Mouse (Mus musculus): ENCODE data around the gene Thsd7b. TPM values are rescaled to one million over a fixed set of nuclear protein-coding genes. Genes with fewer than 3 reads are reported as not detected.

Gene Thsd7b
- polyA plus RNA-seq, 2 experiments, result 1.1 to 1.8 TPM

DNA sequence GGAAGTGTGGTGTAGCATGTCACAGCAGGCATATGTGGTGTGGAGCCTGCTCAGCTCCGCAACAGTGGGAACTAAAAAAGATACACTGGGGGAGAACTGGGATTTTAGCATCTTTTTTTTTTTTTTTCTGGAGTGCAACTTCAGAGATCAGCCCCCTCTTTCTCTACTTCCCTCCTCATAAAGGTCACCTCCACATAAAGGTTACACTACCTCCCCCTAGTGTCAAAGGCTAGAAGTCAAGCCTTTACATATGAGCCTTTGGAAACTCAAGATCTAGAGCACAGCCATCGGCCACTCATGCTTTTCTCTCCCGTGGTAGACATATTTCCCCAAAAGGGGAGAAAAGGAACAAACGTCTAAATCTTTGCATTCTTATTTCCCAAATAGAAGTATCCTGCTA, 553.8 kb downstream of the Thsd7b start:
- no peak for ATAC-seq (ENCODE audit: low FRiP score, low read depth)
- WGBS, result 78% methylated on average over 4 of the region's 4 CpGs

DNA sequence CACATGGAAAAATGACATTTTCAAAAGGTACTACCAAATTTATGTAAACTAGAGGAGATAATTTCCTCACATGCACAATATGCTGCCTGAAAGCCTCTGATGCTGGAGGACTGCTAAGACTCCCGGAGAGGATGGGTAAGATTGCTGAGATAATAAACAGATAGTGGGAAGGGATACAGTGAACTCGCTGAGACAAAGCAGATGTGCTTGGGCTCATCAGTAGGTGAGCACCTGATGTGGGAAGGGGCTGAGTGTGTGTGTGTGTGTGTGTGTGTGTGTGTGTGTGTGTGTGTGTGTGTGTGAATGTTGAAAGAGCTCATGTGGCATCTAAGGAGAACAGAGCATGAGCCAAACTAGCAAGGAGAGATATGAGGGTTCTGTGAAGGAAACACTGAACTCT, 564.2 kb downstream of the Thsd7b start:
- ATAC-seq (ENCODE audit: low FRiP score, low read depth) (peak; percentile 47; the same call in 1 of the 2 replicates), DNase-seq (ENCODE audit: low spot score) (no peak)
- Histone ChIP-seq H3K4me2 (replicated peaks; ENCODE audit: low read depth, low read length, severe bottlenecking) (no peak overlapping the region), H3K9ac (ENCODE audit: low read depth, low read length, severe bottlenecking) (no peak overlapping the region), H3K4me1 (ENCODE audit: control insufficient read depth, insufficient read depth, low read length) (no peaks in the 10 kb centered on the region), H3K9me3 (ENCODE audit: control insufficient read depth, low read length) (no peaks in the 10 kb centered on the region), H3K27ac (replicated peaks; ENCODE audit: low read depth, low read length) (no peak overlapping the region), H3K4me3 (replicated peaks; ENCODE audit: low read length) (no peak overlapping the region), H3K27me3 (ENCODE audit: control insufficient read depth, insufficient read depth, low read length) (no peaks in the 10 kb centered on the region), H3K36me3 (ENCODE audit: control insufficient read depth, insufficient read depth, low read length) (no peaks in the 10 kb centered on the region)
- TF ChIP-seq POLR2A (IDR thresholded peaks at IDR 0.05; ENCODE audit: borderline replicate concordance, extremely low read depth, insufficient read depth, insufficient read length), result no peak
- 52% methylated on average over 2 of the region's 2 CpGs for WGBS

More for the DNA sequence above, 553.8 kb downstream of the Thsd7b start:
- Histone ChIP-seq H3K27ac (replicated peaks; ENCODE audit: low read depth, low read length) (no peak overlapping the region), H3K27me3 (ENCODE audit: control insufficient read depth, insufficient read depth, low read length) (no peaks in the 10 kb centered on the region), H3K9ac (ENCODE audit: low read depth, low read length, severe bottlenecking) (no peak overlapping the region), H3K4me3 (replicated peaks; ENCODE audit: low read length) (no peak overlapping the region), H3K4me2 (replicated peaks; ENCODE audit: low read depth, low read length, severe bottlenecking) (no peak overlapping the region), H3K4me1 (ENCODE audit: control insufficient read depth, insufficient read depth, low read length) (no peaks in the 10 kb centered on the region), H3K9me3 (ENCODE audit: control insufficient read depth, low read length) (no peaks in the 10 kb centered on the region), H3K36me3 (ENCODE audit: control insufficient read depth, insufficient read depth, low read length) (no peaks in the 10 kb centered on the region)
- no peak for DNase-seq (ENCODE audit: low spot score)
- no peak for TF ChIP-seq POLR2A (IDR thresholded peaks at IDR 0.05; ENCODE audit: borderline replicate concordance, extremely low read depth, insufficient read depth, insufficient read length)

DNA sequence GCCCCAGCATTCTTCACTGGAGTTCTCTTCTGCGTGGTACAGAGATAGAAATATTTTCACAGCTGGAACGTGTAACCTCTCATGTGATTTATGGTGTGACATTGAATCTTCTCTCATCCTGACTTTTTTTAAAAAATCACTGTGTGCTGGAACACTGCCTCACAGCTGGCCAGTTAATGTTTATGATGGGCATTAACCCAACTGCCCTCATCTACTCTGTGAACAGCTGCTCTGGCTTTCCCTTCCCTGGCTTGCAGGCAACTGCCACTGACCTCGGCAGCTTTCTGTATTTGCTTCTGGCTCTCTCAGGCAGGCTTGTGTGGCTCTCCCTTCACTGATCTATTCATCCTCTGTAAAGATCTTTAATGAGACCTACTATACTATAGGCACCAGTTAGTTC, 564.7 kb downstream of the Thsd7b start:
- Histone ChIP-seq H3K36me3 (ENCODE audit: control insufficient read depth, insufficient read depth, low read length) (no peaks in the 10 kb centered on the region), H3K4me1 (ENCODE audit: control insufficient read depth, insufficient read depth, low read length) (no peaks in the 10 kb centered on the region), H3K9ac (ENCODE audit: low read depth, low read length, severe bottlenecking) (no peak overlapping the region), H3K4me2 (replicated peaks; ENCODE audit: low read depth, low read length, severe bottlenecking) (no peak overlapping the region), H3K27ac (replicated peaks; ENCODE audit: low read depth, low read length) (no peak overlapping the region), H3K9me3 (ENCODE audit: control insufficient read depth, low read length) (no peaks in the 10 kb centered on the region), H3K27me3 (ENCODE audit: control insufficient read depth, insufficient read depth, low read length) (no peaks in the 10 kb centered on the region), H3K4me3 (replicated peaks; ENCODE audit: low read length) (no peak overlapping the region)
- peak; percentile 74; the same call in 1 of the 2 replicates for ATAC-seq (ENCODE audit: low FRiP score, low read depth)
- 5% methylated on average over 3 of the region's 3 CpGs for WGBS
- DNase-seq (ENCODE audit: low spot score), result peak; percentile 52
- TF ChIP-seq POLR2A (IDR thresholded peaks at IDR 0.05; ENCODE audit: borderline replicate concordance, extremely low read depth, insufficient read depth, insufficient read length), result no peak

DNA sequence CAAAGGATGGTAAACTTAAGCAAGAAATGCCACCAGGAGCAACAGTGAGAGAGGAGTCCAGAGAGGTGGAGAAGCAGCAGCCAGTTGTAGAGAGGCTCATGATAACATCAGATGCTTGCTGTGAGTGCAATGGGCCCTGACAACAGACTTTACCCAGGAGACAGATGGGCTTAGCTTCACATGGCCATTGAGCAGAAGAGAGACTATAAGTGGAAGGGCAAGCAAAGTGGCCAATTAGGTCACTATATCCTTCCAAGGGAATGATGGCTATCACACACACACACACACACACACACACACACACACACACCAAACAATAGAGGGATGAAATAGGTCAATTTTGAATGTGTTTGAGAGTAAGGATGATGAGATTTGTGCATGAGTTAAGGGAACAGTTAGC, 565.4 kb downstream of the Thsd7b start:
- H3K27me3 ChIP-seq (ENCODE audit: control insufficient read depth, insufficient read depth, low read length), result no peaks in the 10 kb centered on the region
- no peak for TF ChIP-seq POLR2A (IDR thresholded peaks at IDR 0.05; ENCODE audit: borderline replicate concordance, extremely low read depth, insufficient read depth, insufficient read length)
- no peaks in the 10 kb centered on the region for H3K4me1 ChIP-seq (ENCODE audit: control insufficient read depth, insufficient read depth, low read length)
- H3K9me3 ChIP-seq (ENCODE audit: control insufficient read depth, low read length), result no peaks in the 10 kb centered on the region
- DNase-seq (ENCODE audit: low spot score) (no peak), ATAC-seq (ENCODE audit: low FRiP score, low read depth) (no peak)
- no peak overlapping the region for H3K4me2 ChIP-seq (replicated peaks; ENCODE audit: low read depth, low read length, severe bottlenecking)
- no peak overlapping the region for H3K4me3 ChIP-seq (replicated peaks; ENCODE audit: low read length)
- no peak overlapping the region for H3K27ac ChIP-seq (replicated peaks; ENCODE audit: low read depth, low read length)
- no peak overlapping the region for H3K9ac ChIP-seq (ENCODE audit: low read depth, low read length, severe bottlenecking)
- H3K36me3 ChIP-seq (ENCODE audit: control insufficient read depth, insufficient read depth, low read length), result no peaks in the 10 kb centered on the region

DNA sequence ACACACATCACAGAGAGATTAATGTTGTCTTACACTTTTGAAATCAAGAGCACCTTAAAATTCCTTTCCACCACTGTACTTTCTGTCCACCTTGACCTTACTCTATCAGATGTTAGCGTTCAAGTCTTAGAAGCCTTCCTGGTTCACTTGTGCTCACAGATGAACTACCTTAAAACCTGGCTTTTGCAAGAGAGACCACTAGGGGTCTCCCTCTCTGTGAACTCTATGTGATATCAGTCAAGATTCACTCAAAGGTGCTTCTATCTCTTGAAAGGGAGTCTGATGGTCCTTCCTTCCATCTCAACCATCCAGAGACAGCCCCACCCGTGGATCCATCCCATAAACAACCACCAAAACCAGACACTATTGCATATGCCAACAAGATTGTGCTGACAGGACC, 570.3 kb downstream of the Thsd7b start:
- Histone ChIP-seq H3K4me1 (ENCODE audit: control insufficient read depth, insufficient read depth, low read length) (no peaks in the 10 kb centered on the region), H3K36me3 (ENCODE audit: control insufficient read depth, insufficient read depth, low read length) (no peaks in the 10 kb centered on the region), H3K9me3 (ENCODE audit: control insufficient read depth, low read length) (no peaks in the 10 kb centered on the region), H3K9ac (ENCODE audit: low read depth, low read length, severe bottlenecking) (no peak overlapping the region), H3K27me3 (ENCODE audit: control insufficient read depth, insufficient read depth, low read length) (no peaks in the 10 kb centered on the region), H3K4me2 (replicated peaks; ENCODE audit: low read depth, low read length, severe bottlenecking) (no peak overlapping the region), H3K4me3 (replicated peaks; ENCODE audit: low read length) (no peak overlapping the region), H3K27ac (replicated peaks; ENCODE audit: low read depth, low read length) (no peak overlapping the region)
- no peak for TF ChIP-seq POLR2A (IDR thresholded peaks at IDR 0.05; ENCODE audit: borderline replicate concordance, extremely low read depth, insufficient read depth, insufficient read length)
- DNase-seq (ENCODE audit: low spot score) (peak; percentile 44), ATAC-seq (ENCODE audit: low FRiP score, low read depth) (no peak)
- 44% methylated on average over 2 of the region's 2 CpGs for WGBS

DNA sequence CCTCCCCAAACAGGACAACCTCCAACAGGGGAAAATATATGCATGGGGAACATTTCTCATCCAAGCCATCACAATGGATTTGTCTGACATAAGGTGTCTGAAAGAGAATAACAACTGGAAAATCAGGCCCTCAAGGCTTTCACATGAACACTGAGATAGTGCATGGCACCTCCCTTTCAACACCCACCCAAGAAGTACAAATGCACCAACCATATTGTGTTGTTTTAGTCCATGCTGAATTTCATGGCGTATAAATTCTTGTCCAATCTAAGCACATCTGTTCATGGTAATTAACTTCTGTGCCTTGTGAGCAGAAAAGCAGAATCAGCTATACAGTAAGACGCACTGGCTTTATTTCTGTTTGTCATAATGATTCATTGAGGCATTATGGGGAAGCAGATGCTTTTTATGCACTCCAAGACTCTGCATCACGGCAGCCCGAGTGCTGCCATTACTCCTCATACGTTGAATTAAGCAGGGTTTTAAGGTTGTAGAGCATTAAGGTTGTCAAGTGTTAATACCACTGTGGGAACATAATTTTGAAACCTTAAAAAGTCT, 577.0 kb downstream of the Thsd7b start:
- ATAC-seq (ENCODE audit: low FRiP score, low read depth), result no peak
- Histone ChIP-seq H3K4me1 (ENCODE audit: control insufficient read depth, insufficient read depth, low read length) (no peaks in the 10 kb centered on the region), H3K9ac (ENCODE audit: low read depth, low read length, severe bottlenecking) (no peak overlapping the region), H3K36me3 (ENCODE audit: control insufficient read depth, insufficient read depth, low read length) (no peaks in the 10 kb centered on the region), H3K9me3 (ENCODE audit: control insufficient read depth, low read length) (no peaks in the 10 kb centered on the region), H3K4me2 (replicated peaks; ENCODE audit: low read depth, low read length, severe bottlenecking) (no peak overlapping the region), H3K27me3 (ENCODE audit: control insufficient read depth, insufficient read depth, low read length) (no peaks in the 10 kb centered on the region), H3K4me3 (replicated peaks; ENCODE audit: low read length) (no peak overlapping the region), H3K27ac (replicated peaks; ENCODE audit: low read depth, low read length) (no peak overlapping the region)
- 64% methylated on average over 5 of the region's 5 CpGs for WGBS
- no peak for DNase-seq (ENCODE audit: low spot score)
- no peak for TF ChIP-seq POLR2A (IDR thresholded peaks at IDR 0.05; ENCODE audit: borderline replicate concordance, extremely low read depth, insufficient read depth, insufficient read length)
